Mouse (Mus musculus) midbrain, embryonic 16.5 days (tissue): ENCODE data around the gene Pdia3. TPM values are rescaled to one million over a fixed set of nuclear protein-coding genes. Genes with fewer than 3 reads are reported as not detected.
"Not testable (repeated sequence)": the region's sequence is repeated elsewhere in the genome, so short reads cannot be mapped to it uniquely, and the experiment has no call there.

Source experiments
- ATAC-seq: fragments of 200-750 bp; cut with Nextera tagmentation; 2 replicates; pipeline ENCODE4 v1.8.0; 2017; ENCODE audit warnings: moderate TSS enrichment
- H3K27ac ChIP-seq: fragments of 300-500 bp; sonication (generic); 2 replicates; pipeline ENCODE4 v1.5.1; 2014; ENCODE audit warnings: mild to moderate bottlenecking, low read length, mixed read lengths
- H3K27me3 ChIP-seq: fragments of 300-500 bp; sonication (generic); 2 replicates; pipeline ENCODE4 v1.6.1; 2014; ENCODE audit warnings: low read depth, low read length, mixed read lengths; ENCODE audit not compliant: control insufficient read depth, insufficient read depth
- H3K36me3 ChIP-seq: fragments of 300-500 bp; sonication (generic); 2 replicates; pipeline ENCODE4 v1.6.1; 2014; ENCODE audit warnings: mild to moderate bottlenecking, low read length, moderate library complexity, mixed read lengths; ENCODE audit not compliant: control insufficient read depth, insufficient read depth
- H3K4me1 ChIP-seq: fragments of 300-500 bp; sonication (generic); 2 replicates; pipeline ENCODE4 v1.6.1; 2014; ENCODE audit warnings: mild to moderate bottlenecking, low read length, mixed read lengths; ENCODE audit not compliant: control insufficient read depth, insufficient read depth
- H3K4me2 ChIP-seq: fragments of 300-500 bp; sonication (generic); 2 replicates; pipeline ENCODE4 v1.6.1; 2014; ENCODE audit warnings: mild to moderate bottlenecking, low read length, mixed read lengths
- H3K4me3 ChIP-seq: fragments of 300-500 bp; sonication (generic); 2 replicates; pipeline ENCODE4 v1.5.1; 2014; ENCODE audit warnings: low read depth, mild to moderate bottlenecking, low read length, moderate library complexity, mixed read lengths
- H3K9ac ChIP-seq: fragments of 300-500 bp; sonication (generic); 2 replicates; pipeline ENCODE4 v1.6.1; 2014; ENCODE audit warnings: low read depth, low read length, mixed read lengths
- H3K9me3 ChIP-seq: fragments of 300-500 bp; sonication (generic); replicated peaks from 2 replicates; pipeline ENCODE4 v1.6.1; 2014; ENCODE audit warnings: mild to moderate bottlenecking, low read length, mixed read lengths; ENCODE audit not compliant: control insufficient read depth, poor library complexity, severe bottlenecking
- WGBS: fragments of 180-500 bp; shearing (Covaris S2); extraction: QIAGEN DNeasy Blood & Tissue Kit; methylation state at CpG from one replicate; pipeline ENCODE4 v1.1.7; 2014; 5-methylcytosine and 5-hydroxymethylcytosine counted together
- polyA plus RNA-seq: library from polyadenylated mRNA; unstranded; fragments of >200 nt; fragmentation: Nextera tagmentation; extraction: Ambion mirVana; gene quantifications from 2 replicates; pipeline ENCODE4 v1.2.1, GENCODE M21; 2015

Pdia3 gene
- polyA plus RNA-seq: 377 and 397 TPM in 2 replicates

GRCm38 (mm10) chr2:121413387-121414042 lies at the start of gene Pdia3, which contains the start of gene Catsper2:
Gene Pdia3, plus strand, starts transcription at chr2:121413775.
Gene Catsper2, minus strand, starts transcription at chr2:121413792.
- Histone ChIP-seq H3K4me1 (peaks cover 26% of the 10 kb centered on the region), H3K27me3 (no peaks in the 10 kb centered on the region), H3K9me3 (no peaks in the 10 kb centered on the region), H3K4me2 (peak within 1 kb of the TSS; percentile 79), H3K4me3 (peak within 1 kb of the TSS; percentile 99), H3K27ac (peak within 1 kb of the TSS; percentile 94), H3K9ac (peak within 1 kb of the TSS; percentile 96), H3K36me3 (no peaks in the 10 kb centered on the region)
- peak; percentile 99 for ATAC-seq
- WGBS: under 1% methylated on average over 66 of the region's 68 CpGs

- no peaks in the 10 kb centered on the region for H3K27me3 ChIP-seq
- peaks cover 4% of the 10 kb centered on the region; the same call in 1 of the 2 replicates for H3K36me3 ChIP-seq
- no peak overlapping the region for H3K4me2 ChIP-seq
- WGBS: 72% methylated on average over 2 of the region's 2 CpGs
- H3K9ac ChIP-seq: no peak overlapping the region
- ATAC-seq: no peak
- H3K9me3 ChIP-seq: no peaks in the 10 kb centered on the region
- no peak overlapping the region for H3K27ac ChIP-seq
- no peak overlapping the region for H3K4me3 ChIP-seq
- H3K4me1 ChIP-seq: no peaks in the 10 kb centered on the region
These were observed 44.7 kb upstream of the Pdia3 start for GRCm38 (mm10) chr2:121368831-121369230.

GRCm38 (mm10) chr2:121370921-121371320 lies 42.7 kb upstream of the Pdia3 start:
- Histone ChIP-seq H3K4me3 (no peak overlapping the region), H3K27me3 (no peaks in the 10 kb centered on the region), H3K9me3 (no peaks in the 10 kb centered on the region), H3K4me2 (no peak overlapping the region), H3K36me3 (no peaks in the 10 kb centered on the region), H3K27ac (no peak overlapping the region), H3K4me1 (no peaks in the 10 kb centered on the region), H3K9ac (no peak overlapping the region)
- WGBS: 87% methylated on average over 5 of the region's 5 CpGs
- no peak for ATAC-seq

- ATAC-seq: no peak
- Histone ChIP-seq H3K27ac (no peak overlapping the region), H3K4me3 (no peak overlapping the region), H3K27me3 (no peaks in the 10 kb centered on the region), H3K36me3 (no peaks in the 10 kb centered on the region), H3K9me3 (no peaks in the 10 kb centered on the region), H3K4me1 (no peaks in the 10 kb centered on the region), H3K4me2 (no peak overlapping the region), H3K9ac (no peak overlapping the region)
- WGBS: 76% methylated on average over 3 of the region's 3 CpGs
These were observed 41.3 kb upstream of the Pdia3 start for GRCm38 (mm10) chr2:121372266-121372665.

- no peaks in the 10 kb centered on the region for H3K36me3 ChIP-seq
- no peaks in the 10 kb centered on the region for H3K27me3 ChIP-seq
- ATAC-seq: no peak
- no peak overlapping the region for H3K4me3 ChIP-seq
- WGBS: 59% methylated on average over 2 of the region's 2 CpGs
- H3K9me3 ChIP-seq: no peaks in the 10 kb centered on the region
- no peak overlapping the region for H3K9ac ChIP-seq
- H3K4me1 ChIP-seq: no peaks in the 10 kb centered on the region
- H3K27ac ChIP-seq: no peak overlapping the region
- H3K4me2 ChIP-seq: no peak overlapping the region
These were observed 38.8 kb upstream of the Pdia3 start for GRCm38 (mm10) chr2:121374766-121375165.

- not testable (repeated sequence) for H3K4me3 ChIP-seq, H3K4me2 ChIP-seq, H3K36me3 ChIP-seq, H3K27me3 ChIP-seq, ATAC-seq, H3K27ac ChIP-seq, H3K9me3 ChIP-seq, H3K4me1 ChIP-seq, H3K9ac ChIP-seq
- WGBS: 99% methylated on average over 14 of the region's 17 CpGs
These were observed 26.5 kb upstream of the Pdia3 start, which contains the start of gene Strc for GRCm38 (mm10) chr2:121386961-121387575. Gene Strc, minus strand, starts transcription at chr2:121387168.

GRCm38 (mm10) chr2:121396624-121397023 lies 17.0 kb upstream of the Pdia3 start:
- H3K4me1 ChIP-seq: no peaks in the 10 kb centered on the region
- no peaks in the 10 kb centered on the region for H3K36me3 ChIP-seq
- no peak for ATAC-seq
- no peak overlapping the region for H3K27ac ChIP-seq
- no peak overlapping the region for H3K9ac ChIP-seq
- no peaks in the 10 kb centered on the region for H3K9me3 ChIP-seq
- no peak overlapping the region for H3K4me3 ChIP-seq
- 14% methylated on average over 8 of the region's 8 CpGs for WGBS
- no peak overlapping the region for H3K4me2 ChIP-seq
- H3K27me3 ChIP-seq: no peaks in the 10 kb centered on the region

GRCm38 (mm10) chr2:121403296-121403695 lies 10.3 kb upstream of the Pdia3 start:
- Histone ChIP-seq H3K4me1 (no peaks in the 10 kb centered on the region), H3K27ac (no peak overlapping the region), H3K36me3 (no peaks in the 10 kb centered on the region), H3K9me3 (no peaks in the 10 kb centered on the region), H3K27me3 (no peaks in the 10 kb centered on the region), H3K4me2 (no peak overlapping the region), H3K9ac (no peak overlapping the region), H3K4me3 (no peak overlapping the region)
- ATAC-seq: no peak

GRCm38 (mm10) chr2:121408160-121408559 lies 5.4 kb upstream of the Pdia3 start:
- H3K27ac ChIP-seq: no peak overlapping the region
- WGBS: 31% methylated on average over 4 of the region's 4 CpGs
- H3K9ac ChIP-seq: no peak overlapping the region
- no peak overlapping the region for H3K4me2 ChIP-seq
- ATAC-seq: no peak
- H3K4me3 ChIP-seq: no peak overlapping the region
- no peaks in the 10 kb centered on the region for H3K27me3 ChIP-seq
- H3K9me3 ChIP-seq: no peaks in the 10 kb centered on the region
- H3K4me1 ChIP-seq: peaks cover 6% of the 10 kb centered on the region
- no peaks in the 10 kb centered on the region for H3K36me3 ChIP-seq
